Mouse (Mus musculus) monocyte, adult 2 months (primary cell): ENCODE data around the gene Rtn4r.

Experiments used
- DNase-seq, 2 experiments: peaks; one replicate each; pipeline ENCODE4 v3.0.0; 2022; ENCODE audit warnings: low spot score in 2 of 2, low read depth in 1 of 2

The Rtn4r gene

DNA sequence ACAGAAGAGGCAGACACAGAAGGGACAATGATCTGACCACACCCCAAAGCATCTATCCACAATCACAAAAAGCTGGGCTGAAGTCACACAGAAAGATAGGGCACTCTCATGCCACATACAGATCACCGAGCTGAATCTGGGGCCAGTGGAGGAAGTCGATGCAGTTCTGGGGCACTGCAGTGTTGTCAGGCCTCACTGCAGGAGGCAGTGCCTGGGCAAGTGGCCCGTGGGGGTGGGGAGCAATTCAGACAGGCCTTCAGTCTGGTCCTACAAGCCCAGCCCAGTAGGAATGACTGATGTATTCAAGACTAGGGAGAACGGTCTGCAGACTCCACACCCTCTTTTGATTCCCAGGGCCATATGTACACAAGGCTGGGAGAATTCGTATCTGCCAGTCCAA, 2.8 kb upstream of the Rtn4r start:
- no peak for DNase-seq

DNA sequence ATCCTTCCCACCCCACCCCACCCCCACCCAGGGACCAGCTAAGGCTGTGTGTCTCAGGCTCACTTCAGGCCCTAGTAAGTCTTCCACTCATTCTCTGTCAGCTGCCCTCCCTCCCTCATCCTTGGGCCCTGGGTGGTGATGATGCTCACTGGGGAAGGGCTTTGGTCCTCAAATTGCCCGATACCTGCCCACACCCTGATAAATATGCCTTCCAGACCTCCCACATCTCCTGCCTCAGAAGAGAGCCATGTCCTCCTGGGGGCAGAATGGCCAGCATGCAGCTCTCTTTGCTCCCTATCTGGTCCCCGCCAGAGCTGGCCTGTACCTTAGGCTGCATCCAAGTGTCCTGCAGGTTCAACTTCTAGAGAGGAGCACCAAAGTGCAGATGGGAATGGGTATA, 2.3 kb upstream of the Rtn4r start:
- no peak for DNase-seq

GRCm38 (mm10) chr16:18126211-18126610, 1.2 kb upstream of the Rtn4r start:
- DNase-seq, result no peak

- DNase-seq, result no peak
These were observed 575 bp downstream of the Rtn4r start for GRCm38 (mm10) chr16:18127871-18128563.

DNA sequence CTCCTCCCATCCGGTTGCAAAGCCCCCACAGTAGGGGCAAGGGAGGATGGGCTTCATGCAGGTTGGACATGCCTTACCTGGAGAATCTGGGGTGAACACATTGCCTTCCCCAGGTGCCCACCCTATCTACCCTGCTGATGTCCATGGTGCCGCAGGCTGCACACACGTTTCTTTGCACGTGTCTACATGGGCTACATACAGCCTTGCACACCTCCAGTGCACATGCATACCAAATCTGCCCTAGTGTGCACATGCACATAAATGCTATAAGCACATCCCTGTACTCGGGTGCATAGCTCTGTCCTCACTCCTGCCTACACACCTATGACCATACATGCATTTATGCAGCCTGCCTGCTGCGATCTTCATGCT, 1.1 kb downstream of the Rtn4r start:
- no peak for DNase-seq

DNA sequence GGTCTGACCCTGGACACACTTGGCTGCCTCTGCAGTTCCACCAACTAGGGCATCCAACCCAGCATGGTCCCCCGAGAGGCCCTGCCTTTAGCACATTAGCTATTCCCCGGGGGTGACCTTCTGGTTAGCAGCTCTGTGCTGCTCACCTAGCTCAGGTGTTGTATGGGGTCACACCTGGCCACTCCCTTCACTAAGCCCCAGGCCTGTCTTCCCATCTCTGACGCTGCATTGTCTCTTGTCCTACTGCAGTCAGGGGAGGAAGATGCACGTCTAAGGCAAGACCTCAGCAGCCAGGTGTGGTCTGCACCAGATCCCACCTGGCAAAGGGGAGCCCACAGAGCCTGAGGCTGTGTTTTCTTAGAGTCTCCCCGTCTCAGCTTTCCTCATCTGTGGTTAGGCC, 2.0 kb downstream of the Rtn4r start:
- no peak for DNase-seq

DNA sequence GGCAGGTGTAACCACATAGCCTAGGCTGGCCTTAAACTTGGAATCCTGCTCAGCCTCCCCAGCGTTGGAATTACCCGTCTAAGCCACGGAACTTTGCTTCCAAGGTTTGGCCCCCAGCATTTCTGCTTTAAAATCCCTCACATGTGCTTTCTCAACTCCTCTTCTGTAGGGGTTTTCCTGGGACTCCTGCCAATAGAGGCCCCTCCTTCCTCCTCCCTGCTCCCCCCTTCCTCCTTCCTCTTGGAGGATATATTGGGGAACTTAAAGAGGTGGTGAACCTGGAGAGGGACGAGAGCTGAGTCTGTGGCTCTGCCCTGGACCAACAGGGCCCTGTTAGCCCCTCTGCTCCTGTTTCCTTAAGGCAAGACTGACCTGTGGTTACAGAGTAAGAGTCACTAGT, 2.8 kb downstream of the Rtn4r start:
- DNase-seq, result no peak

- no peak for DNase-seq
These were observed 3.3 kb downstream of the Rtn4r start for GRCm38 (mm10) chr16:18130705-18131104.

GRCm38 (mm10) chr16:18131245-18131939, 4.0 kb downstream of the Rtn4r start:
- no peak for DNase-seq

- DNase-seq, result no peak
These were observed 4.6 kb downstream of the Rtn4r start for GRCm38 (mm10) chr16:18132026-18132425.

DNA sequence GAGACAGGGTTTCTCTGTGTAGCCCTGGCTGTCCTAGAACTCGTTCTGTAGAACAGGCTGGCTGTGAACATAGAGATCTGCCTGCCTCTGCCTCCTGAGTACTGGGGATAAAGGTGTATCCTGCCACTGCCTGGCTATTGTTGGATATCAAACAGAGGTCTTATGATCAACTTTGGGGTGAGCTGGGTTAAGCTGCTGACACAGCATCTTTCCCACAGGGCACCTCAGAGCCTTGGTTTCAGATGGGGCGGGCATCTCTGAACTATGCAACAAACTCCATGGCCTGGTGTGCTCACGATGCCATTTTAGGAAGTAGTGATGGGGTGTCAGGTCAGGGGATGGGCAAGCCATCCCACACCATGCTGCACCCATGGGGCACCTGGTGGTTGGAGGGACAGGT, 5.1 kb downstream of the Rtn4r start:
- no peak for DNase-seq

GRCm38 (mm10) chr16:18133133-18133920, 5.9 kb downstream of the Rtn4r start:
- DNase-seq, result no peak

DNA sequence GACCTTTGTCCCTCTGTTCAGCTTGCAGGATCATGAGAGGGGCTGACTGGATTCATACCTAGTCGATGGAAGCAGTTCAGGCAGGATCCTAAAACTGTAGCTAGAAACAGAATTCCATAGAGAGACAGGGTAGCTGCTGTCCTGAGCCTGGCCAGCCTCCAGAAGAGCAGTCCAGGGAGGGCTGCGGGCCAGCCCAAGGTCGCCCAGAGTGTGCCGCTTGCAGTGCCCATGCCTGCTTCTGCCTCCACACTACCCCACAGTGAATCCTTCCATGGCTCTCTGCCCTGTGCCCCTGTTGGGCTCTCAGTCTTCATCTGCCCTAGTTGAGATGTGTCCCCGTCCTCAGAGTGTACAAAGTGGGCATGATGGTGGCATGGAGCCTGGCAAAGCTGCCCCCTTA, 7.8 kb downstream of the Rtn4r start:
- no peak for DNase-seq

DNA sequence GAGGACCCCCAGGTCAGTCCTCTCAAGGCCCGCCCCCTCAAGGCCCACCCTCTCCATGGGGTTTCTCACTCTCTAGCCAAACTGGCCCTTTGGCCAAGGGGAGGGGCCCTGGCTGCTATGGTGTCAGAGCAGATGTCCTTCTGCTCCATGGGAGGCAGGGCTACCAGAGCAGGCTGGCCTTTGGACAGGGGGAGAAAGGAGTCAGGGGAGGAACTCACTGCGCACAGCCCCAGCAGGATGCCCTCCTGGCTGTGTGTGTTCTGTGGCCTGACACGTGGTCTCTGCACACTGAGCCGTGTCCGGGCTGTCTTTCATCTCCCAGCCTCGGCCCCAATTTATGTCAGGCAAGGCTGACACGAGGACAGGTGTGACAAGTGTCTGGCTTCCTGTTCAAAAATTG, 8.6 kb downstream of the Rtn4r start:
- DNase-seq, result no peak

DNA sequence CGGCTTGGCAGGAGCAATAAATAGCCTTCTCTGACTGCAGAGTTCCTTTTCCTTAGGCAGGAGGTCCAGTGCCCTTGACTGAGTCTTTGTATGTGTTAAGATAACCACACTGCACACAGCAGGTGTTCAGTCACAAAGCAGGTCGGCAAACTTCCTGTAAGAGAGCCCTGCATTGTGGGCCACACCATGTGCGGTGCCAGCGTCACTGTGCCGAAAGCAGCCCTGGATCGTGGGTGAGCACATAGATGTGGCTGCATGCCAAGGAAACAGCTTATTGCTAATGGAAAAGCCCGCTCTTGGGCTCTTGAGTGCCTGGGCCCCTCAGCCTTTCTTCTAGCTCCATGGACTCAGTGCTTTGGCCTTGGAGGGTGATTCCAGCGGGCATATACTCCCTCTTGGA, 16.8 kb downstream of the Rtn4r start:
- no peak for DNase-seq

DNA sequence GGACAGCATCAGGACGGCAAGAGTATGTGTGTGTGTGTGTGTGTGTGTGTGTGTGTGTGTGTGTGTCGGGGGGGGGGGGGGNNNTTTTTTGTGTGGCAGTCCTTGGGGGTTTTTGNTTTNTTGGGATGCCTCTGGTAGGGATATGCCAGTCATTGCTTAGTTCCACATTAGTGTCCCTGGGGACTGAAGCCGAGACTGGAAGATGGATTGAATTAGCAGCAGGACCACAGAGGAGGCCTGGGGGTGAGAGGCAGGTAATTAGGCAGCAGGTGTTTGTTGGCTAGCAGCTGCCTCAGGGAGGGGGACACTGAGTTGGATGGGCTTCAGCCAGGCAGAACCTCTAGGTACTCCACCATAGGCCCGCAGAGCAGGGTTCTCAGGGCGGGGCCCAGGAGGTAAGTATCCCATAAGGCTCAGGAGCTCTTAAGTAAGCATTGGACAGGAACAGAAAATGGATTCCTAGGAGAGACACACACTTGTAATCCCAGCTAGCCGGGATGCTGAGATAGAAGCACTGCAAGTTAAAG, 18.0 kb downstream of the Rtn4r start:
- no peak for DNase-seq

GRCm38 (mm10) chr16:18148208-18148876, 20.9 kb downstream of the Rtn4r start:
- no peak for DNase-seq

GRCm38 (mm10) chr16:18149205-18149604, 21.8 kb downstream of the Rtn4r start:
- no peak for DNase-seq

DNA sequence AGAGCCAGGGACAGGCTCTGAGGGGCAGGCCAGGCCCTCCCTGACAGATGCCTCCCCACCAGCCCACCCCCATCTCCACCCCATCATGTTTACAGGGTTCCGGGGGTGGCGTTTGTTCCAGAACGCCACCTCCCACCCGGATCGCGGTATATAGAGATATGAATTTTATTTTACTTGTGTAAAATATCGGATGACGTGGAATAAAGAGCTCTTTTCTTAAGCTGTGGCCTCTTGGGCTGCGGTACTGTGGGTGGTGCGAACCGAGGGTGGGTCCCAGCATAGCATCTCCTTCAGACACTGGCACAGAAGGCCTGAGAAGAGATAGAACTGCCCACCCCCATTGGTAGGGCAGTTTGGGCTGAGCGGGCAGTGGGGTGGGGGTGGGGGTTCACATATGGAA, 24.7 kb downstream of the Rtn4r start:
- DNase-seq, result no peak

GRCm38 (mm10) chr16:18152769-18153445, 25.5 kb downstream of the Rtn4r start:
- no peak for DNase-seq
